Mouse (Mus musculus) myocyte (in vitro differentiated cells): ENCODE data around the gene Tgfb1.

Experiments used
- CEBPB ChIP-seq: IDR thresholded peaks from 2 replicates; pipeline ENCODE4 v1.6.1; 2011; ENCODE audit warnings: mild to moderate bottlenecking, moderate library complexity; ENCODE audit not compliant: poor library complexity, insufficient read depth, severe bottlenecking
- POLR2A ChIP-seq: IDR thresholded peaks from one replicate; pipeline ENCODE4 v1.6.1; 2011; ENCODE audit warnings: low read depth, mild to moderate bottlenecking, control low read depth, moderate library complexity; ENCODE audit not compliant: insufficient read length

DNA sequence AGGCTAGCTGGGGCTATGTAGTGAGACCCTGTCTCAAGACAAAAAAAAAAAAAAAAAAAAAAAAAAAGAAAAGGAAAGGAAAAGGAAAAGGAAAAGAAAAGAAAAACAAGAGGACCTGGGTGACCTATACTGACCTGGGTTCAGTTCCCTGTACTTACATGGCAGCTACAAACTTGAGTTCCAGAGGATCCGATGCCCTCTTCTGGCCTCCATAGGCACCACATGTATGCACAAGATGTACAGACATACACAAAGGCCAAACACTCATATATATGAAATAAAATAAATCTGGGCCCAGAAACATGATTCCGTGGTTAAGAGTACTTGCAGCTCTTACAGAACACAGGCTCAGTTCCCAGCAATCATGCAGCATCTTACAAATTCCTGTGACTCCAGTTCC lies 50.1 kb downstream of the Tgfb1 start:
- TF ChIP-seq CEBPB (no peak), POLR2A (no peak)
